Mouse (Mus musculus) heart, embryonic 15.5 days (tissue): Measurements from ENCODE around the gene Kcnk2. TPM values are rescaled to one million over a fixed set of nuclear protein-coding genes. Genes with fewer than 3 reads are reported as not detected.

Source experiments
- ATAC-seq: fragments of 200-750 bp; cut with Nextera tagmentation; replicated peaks from 2 replicates; pipeline ENCODE4 v1.8.0; 2017; ENCODE audit warnings: low read depth, moderate TSS enrichment; ENCODE audit not compliant: insufficient number of reproducible peaks, insufficient read depth, low FRiP score
- H3K27ac ChIP-seq: fragments of 300-500 bp; sonication (generic); 2 replicates; pipeline ENCODE4 v1.5.1; 2015; ENCODE audit warnings: mild to moderate bottlenecking, inconsistent platforms
- H3K27me3 ChIP-seq: fragments of 300-500 bp; sonication (generic); 2 replicates; pipeline ENCODE4 v1.6.1; 2015; ENCODE audit warnings: inconsistent platforms
- H3K36me3 ChIP-seq: fragments of 300-500 bp; sonication (generic); 2 replicates; pipeline ENCODE4 v1.6.1; 2015; ENCODE audit warnings: mild to moderate bottlenecking, inconsistent platforms
- H3K4me1 ChIP-seq: fragments of 300-500 bp; sonication (generic); replicated peaks from 2 replicates; pipeline ENCODE4 v1.6.1; 2015; ENCODE audit warnings: inconsistent platforms
- H3K4me2 ChIP-seq: fragments of 300-500 bp; sonication (generic); 2 replicates; pipeline ENCODE4 v1.6.1; 2015; ENCODE audit warnings: inconsistent platforms, mild to moderate bottlenecking, moderate library complexity
- H3K4me3 ChIP-seq: fragments of 300-500 bp; sonication (generic); 2 replicates; pipeline ENCODE4 v1.5.1; 2015; ENCODE audit warnings: mild to moderate bottlenecking, inconsistent platforms
- H3K9ac ChIP-seq: fragments of 300-500 bp; sonication (generic); 2 replicates; pipeline ENCODE4 v1.6.1; 2015; ENCODE audit warnings: mild to moderate bottlenecking, inconsistent platforms
- H3K9me3 ChIP-seq: fragments of 300-500 bp; sonication (generic); replicated peaks from 2 replicates; pipeline ENCODE4 v1.6.1; 2016; ENCODE audit warnings: inconsistent platforms
- WGBS: fragments of 180-500 bp; shearing (Covaris S2); methylation state at CpG from one replicate; pipeline ENCODE4 v1.1.7; 2015; ENCODE audit warnings: mixed read lengths; 5-methylcytosine and 5-hydroxymethylcytosine counted together
- polyA plus RNA-seq: library from polyadenylated mRNA; unstranded; fragments of >200 nt; fragmentation: Nextera tagmentation; extraction: Ambion mirVana; gene quantifications from 2 replicates; pipeline ENCODE4 v1.2.1, GENCODE M21; 2015

Kcnk2 gene
- polyA plus RNA-seq, 1 experiment from 2014 or later: 0.37 TPM

- no peak for ATAC-seq
- H3K4me1 ChIP-seq: 0 out of 2 replicates have a peak, but pooled peaks cover 3% of the 10 kb centered on the region
- no peak overlapping the region for H3K27ac ChIP-seq
- no peak overlapping the region for H3K9ac ChIP-seq
- no peaks in the 10 kb centered on the region for H3K36me3 ChIP-seq
- WGBS: 70% methylated on average over 4 of the region's 4 CpGs
- H3K4me3 ChIP-seq: no peak overlapping the region
- H3K4me2 ChIP-seq: no peak overlapping the region
- H3K27me3 ChIP-seq: no peaks in the 10 kb centered on the region
- H3K9me3 ChIP-seq: no peaks in the 10 kb centered on the region
Observed at GRCm38 (mm10) chr1:189403139-189403538, 1.1 kb upstream of the Kcnk2 start.

- no peaks in the 10 kb centered on the region for H3K9me3 ChIP-seq
- 68% methylated on average over 10 of the region's 10 CpGs for WGBS
- no peak overlapping the region for H3K27ac ChIP-seq
- ATAC-seq: no peak
- H3K9ac ChIP-seq: no peak overlapping the region
- no peak overlapping the region for H3K4me2 ChIP-seq
- no peaks in the 10 kb centered on the region for H3K36me3 ChIP-seq
- no peaks in the 10 kb centered on the region for H3K4me1 ChIP-seq
- H3K27me3 ChIP-seq: no peaks in the 10 kb centered on the region
- H3K4me3 ChIP-seq: no peak overlapping the region
Observed at GRCm38 (mm10) chr1:189386848-189387247, 15.2 kb downstream of the Kcnk2 start.

- Histone ChIP-seq H3K4me1 (no peaks in the 10 kb centered on the region), H3K9ac (no peak overlapping the region), H3K36me3 (no peaks in the 10 kb centered on the region), H3K27ac (no peak overlapping the region), H3K4me2 (no peak overlapping the region), H3K4me3 (no peak overlapping the region), H3K9me3 (no peaks in the 10 kb centered on the region), H3K27me3 (no peaks in the 10 kb centered on the region)
- no peak for ATAC-seq
- WGBS: 74% methylated on average over 2 of the region's 2 CpGs
Observed at GRCm38 (mm10) chr1:189386141-189386540, 15.9 kb downstream of the Kcnk2 start.

DNA sequence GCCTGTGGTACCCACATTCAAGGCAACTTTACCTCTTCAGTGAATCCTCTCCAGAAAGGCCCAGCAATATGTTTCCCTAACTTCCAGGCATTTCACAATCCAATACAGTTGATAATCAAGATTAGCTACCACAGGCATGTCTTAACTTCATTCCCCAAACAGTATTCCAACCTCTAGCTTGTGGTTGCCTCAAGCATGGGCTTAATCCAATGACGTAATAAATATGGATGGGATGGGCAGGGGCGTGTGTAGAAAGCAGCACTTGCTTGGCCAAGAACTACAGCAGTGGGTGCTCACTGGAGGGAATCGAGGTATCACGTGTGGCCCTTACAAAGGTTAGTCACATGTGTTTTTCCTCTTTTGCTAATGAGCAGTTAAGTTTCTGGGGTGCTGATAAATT, 34.4 kb downstream of the Kcnk2 start:
- Histone ChIP-seq H3K4me2 (no peak overlapping the region), H3K4me1 (no peaks in the 10 kb centered on the region), H3K4me3 (no peak overlapping the region), H3K27ac (no peak overlapping the region), H3K9ac (no peak overlapping the region), H3K36me3 (no peaks in the 10 kb centered on the region), H3K9me3 (no peaks in the 10 kb centered on the region), H3K27me3 (no peaks in the 10 kb centered on the region)
- no peak for ATAC-seq
- 82% methylated on average over 4 of the region's 4 CpGs for WGBS

- no peak for ATAC-seq
- no peaks in the 10 kb centered on the region for H3K36me3 ChIP-seq
- no peak overlapping the region for H3K27ac ChIP-seq
- no peak overlapping the region for H3K4me3 ChIP-seq
- H3K9ac ChIP-seq: no peak overlapping the region
- no peak overlapping the region for H3K4me2 ChIP-seq
- H3K27me3 ChIP-seq: no peaks in the 10 kb centered on the region
- no peaks in the 10 kb centered on the region for H3K9me3 ChIP-seq
- no peaks in the 10 kb centered on the region for H3K4me1 ChIP-seq
- WGBS: 69% methylated on average over 5 of the region's 5 CpGs
Observed at GRCm38 (mm10) chr1:189364188-189364587, 37.9 kb downstream of the Kcnk2 start.

DNA sequence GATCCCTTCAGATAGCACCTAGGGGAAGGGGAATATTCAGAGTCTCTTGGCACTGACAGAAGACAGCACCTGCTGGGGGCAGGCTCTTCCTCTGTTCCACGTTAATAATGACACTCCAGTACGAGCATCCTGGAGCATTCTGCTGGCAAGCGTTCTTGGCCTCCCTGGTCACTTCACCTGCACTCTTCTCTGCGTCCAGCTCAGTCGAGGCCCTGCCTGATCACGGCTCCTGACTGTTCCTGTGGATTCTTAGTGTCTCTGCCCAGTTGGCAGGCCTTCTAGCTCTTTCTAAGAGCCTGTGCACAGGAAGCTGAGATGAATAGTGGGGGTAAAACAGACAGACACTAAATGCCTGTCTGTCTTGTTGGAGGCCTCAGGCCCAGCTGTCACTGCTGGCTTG, 39.5 kb downstream of the Kcnk2 start:
- Histone ChIP-seq H3K9me3 (no peaks in the 10 kb centered on the region), H3K36me3 (no peaks in the 10 kb centered on the region), H3K4me3 (no peak overlapping the region), H3K4me1 (no peaks in the 10 kb centered on the region), H3K9ac (no peak overlapping the region), H3K27ac (no peak overlapping the region), H3K27me3 (no peaks in the 10 kb centered on the region), H3K4me2 (no peak overlapping the region)
- ATAC-seq: no peak
- 55% methylated on average over 6 of the region's 6 CpGs for WGBS

- Histone ChIP-seq H3K9ac (no peak overlapping the region), H3K4me3 (no peak overlapping the region), H3K4me2 (no peak overlapping the region), H3K27ac (no peak overlapping the region), H3K27me3 (no peaks in the 10 kb centered on the region), H3K4me1 (no peaks in the 10 kb centered on the region), H3K36me3 (no peaks in the 10 kb centered on the region), H3K9me3 (no peaks in the 10 kb centered on the region)
- no peak for ATAC-seq
- 77% methylated on average over 4 of the region's 4 CpGs for WGBS
Observed at GRCm38 (mm10) chr1:189359699-189360098, 42.4 kb downstream of the Kcnk2 start.

- H3K27ac ChIP-seq: no peak overlapping the region
- ATAC-seq: no peak
Observed at GRCm38 (mm10) chr1:189353887-189354286, 48.2 kb downstream of the Kcnk2 start.

GRCm38 (mm10) chr1:189351804-189352203, 50.3 kb downstream of the Kcnk2 start:
- Histone ChIP-seq H3K36me3 (no peaks in the 10 kb centered on the region), H3K4me1 (peaks cover 7% of the 10 kb centered on the region), H3K27me3 (no peaks in the 10 kb centered on the region), H3K4me3 (no peak overlapping the region), H3K9ac (no peak overlapping the region), H3K9me3 (no peaks in the 10 kb centered on the region), H3K4me2 (no peak overlapping the region), H3K27ac (no peak overlapping the region)
- WGBS: 30% methylated on average over 6 of the region's 6 CpGs
- ATAC-seq: no peak

More at GRCm38 (mm10) chr1:189353887-189354286, 48.2 kb downstream of the Kcnk2 start:
- Histone ChIP-seq H3K27me3 (no peaks in the 10 kb centered on the region), H3K4me1 (peaks cover 7% of the 10 kb centered on the region), H3K9me3 (no peaks in the 10 kb centered on the region), H3K36me3 (no peaks in the 10 kb centered on the region), H3K9ac (no peak overlapping the region), H3K4me2 (no peak overlapping the region), H3K4me3 (no peak overlapping the region)
- 56% methylated on average over 1 of the region's 1 CpGs for WGBS

- Histone ChIP-seq H3K36me3 (no peaks in the 10 kb centered on the region), H3K4me3 (no peak overlapping the region), H3K4me2 (no peak overlapping the region), H3K9me3 (no peaks in the 10 kb centered on the region), H3K27ac (no peak overlapping the region), H3K9ac (no peak overlapping the region), H3K4me1 (peaks cover 7% of the 10 kb centered on the region), H3K27me3 (peaks cover 14% of the 10 kb centered on the region)
- no peak for ATAC-seq
- WGBS: 85% methylated on average over 5 of the region's 5 CpGs
Observed at GRCm38 (mm10) chr1:189349205-189349604, 52.9 kb downstream of the Kcnk2 start.

- no peak for ATAC-seq
Observed at GRCm38 (mm10) chr1:189345166-189345565, 56.9 kb downstream of the Kcnk2 start.

GRCm38 (mm10) chr1:189343301-189344251, 58.5 kb downstream of the Kcnk2 start:
- peak overlapping the region; percentile 99 for H3K4me2 ChIP-seq
- WGBS: 2% methylated on average over 73 of the region's 82 CpGs
- ATAC-seq: peak; percentile 63
- peak overlapping the region; percentile 66 for H3K4me3 ChIP-seq
- H3K9ac ChIP-seq: peak overlapping the region; percentile 63
- no peaks in the 10 kb centered on the region for H3K9me3 ChIP-seq
- peaks cover 45% of the 10 kb centered on the region for H3K27me3 ChIP-seq
- H3K27ac ChIP-seq: no peak overlapping the region
- H3K4me1 ChIP-seq: peaks cover 15% of the 10 kb centered on the region
- H3K36me3 ChIP-seq: no peaks in the 10 kb centered on the region

More at GRCm38 (mm10) chr1:189345166-189345565, 56.9 kb downstream of the Kcnk2 start:
- Histone ChIP-seq H3K9me3 (no peaks in the 10 kb centered on the region), H3K27me3 (peaks cover 45% of the 10 kb centered on the region), H3K4me3 (no peak overlapping the region), H3K36me3 (no peaks in the 10 kb centered on the region), H3K9ac (no peak overlapping the region), H3K4me1 (peaks cover 15% of the 10 kb centered on the region), H3K27ac (no peak overlapping the region), H3K4me2 (no peak overlapping the region)
- WGBS: 57% methylated on average over 5 of the region's 5 CpGs
